Mouse (Mus musculus) heart, embryonic 15.5 days (tissue): ENCODE measurements around the gene Noa1. TPM values are rescaled to one million over a fixed set of nuclear protein-coding genes. Genes with fewer than 3 reads are reported as not detected.

Experiments used
- ATAC-seq: fragments of 200-750 bp; cut with Nextera tagmentation; replicated peaks from 2 replicates; pipeline ENCODE4 v1.8.0; 2017; ENCODE audit warnings: low read depth, moderate TSS enrichment; ENCODE audit not compliant: insufficient number of reproducible peaks, insufficient read depth, low FRiP score
- H3K27ac ChIP-seq: fragments of 300-500 bp; sonication (generic); 2 replicates; pipeline ENCODE4 v1.5.1; 2015; ENCODE audit warnings: mild to moderate bottlenecking, inconsistent platforms
- H3K27me3 ChIP-seq: fragments of 300-500 bp; sonication (generic); 2 replicates; pipeline ENCODE4 v1.6.1; 2015; ENCODE audit warnings: inconsistent platforms
- H3K36me3 ChIP-seq: fragments of 300-500 bp; sonication (generic); 2 replicates; pipeline ENCODE4 v1.6.1; 2015; ENCODE audit warnings: mild to moderate bottlenecking, inconsistent platforms
- H3K4me1 ChIP-seq: fragments of 300-500 bp; sonication (generic); replicated peaks from 2 replicates; pipeline ENCODE4 v1.6.1; 2015; ENCODE audit warnings: inconsistent platforms
- H3K4me2 ChIP-seq: fragments of 300-500 bp; sonication (generic); 2 replicates; pipeline ENCODE4 v1.6.1; 2015; ENCODE audit warnings: inconsistent platforms, mild to moderate bottlenecking, moderate library complexity
- H3K4me3 ChIP-seq: fragments of 300-500 bp; sonication (generic); 2 replicates; pipeline ENCODE4 v1.5.1; 2015; ENCODE audit warnings: mild to moderate bottlenecking, inconsistent platforms
- H3K9ac ChIP-seq: fragments of 300-500 bp; sonication (generic); 2 replicates; pipeline ENCODE4 v1.6.1; 2015; ENCODE audit warnings: mild to moderate bottlenecking, inconsistent platforms
- H3K9me3 ChIP-seq: fragments of 300-500 bp; sonication (generic); replicated peaks from 2 replicates; pipeline ENCODE4 v1.6.1; 2016; ENCODE audit warnings: inconsistent platforms
- WGBS: fragments of 180-500 bp; shearing (Covaris S2); methylation state at CpG from one replicate; pipeline ENCODE4 v1.1.7; 2015; ENCODE audit warnings: mixed read lengths; 5-methylcytosine and 5-hydroxymethylcytosine counted together
- polyA plus RNA-seq: library from polyadenylated mRNA; unstranded; fragments of >200 nt; fragmentation: Nextera tagmentation; extraction: Ambion mirVana; gene quantifications from 2 replicates; pipeline ENCODE4 v1.2.1, GENCODE M21; 2015

Noa1 gene
- 20.6 and 21.6 TPM in 2 replicates for polyA plus RNA-seq

DNA sequence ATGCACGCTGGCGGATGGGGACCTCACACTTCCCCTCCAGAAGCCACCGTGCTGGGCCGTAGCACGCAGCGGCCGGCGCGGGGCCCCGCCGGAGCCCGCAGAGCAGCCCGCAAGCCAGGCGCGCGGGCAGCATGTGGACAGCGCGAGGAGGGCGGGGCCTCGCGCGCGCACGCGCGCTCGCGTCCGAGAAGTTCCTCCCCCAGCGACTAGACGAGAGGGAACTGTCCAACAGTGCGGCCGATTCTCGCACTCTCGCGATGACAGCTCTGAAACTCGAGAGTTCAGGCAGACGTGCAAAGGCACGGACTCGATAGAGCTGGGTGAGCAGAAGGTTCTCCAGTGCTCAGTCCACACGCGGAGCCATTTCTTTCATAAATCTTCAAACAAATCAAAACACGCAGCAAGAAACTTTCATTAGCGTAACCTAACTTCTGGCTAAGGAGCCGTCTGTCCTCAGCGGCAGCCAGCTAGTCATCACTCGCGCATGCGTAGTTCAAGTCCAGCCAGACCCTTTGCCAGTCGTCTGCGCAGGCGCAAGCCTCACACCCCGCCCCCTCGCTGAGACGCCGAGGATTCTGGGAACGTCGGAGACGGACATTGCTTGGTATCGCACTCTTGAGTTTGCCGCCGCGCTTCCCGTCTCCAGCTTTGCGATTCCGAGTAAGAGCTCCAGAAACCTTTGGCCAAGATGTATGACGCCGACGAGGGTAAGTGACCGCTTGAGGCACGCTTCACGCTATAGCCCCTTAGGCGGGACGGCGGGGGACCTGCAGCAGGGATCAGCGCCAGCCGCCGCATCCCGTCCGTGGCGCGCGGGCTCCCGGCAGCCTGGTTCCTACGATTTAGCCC is at the start of gene Noa1, which contains the start of gene Polr2b:
Gene Noa1, minus strand, starts transcription at position 161 of the 849 bp plus-strand sequence.
Gene Polr2b, plus strand, starts transcription at position 224 of the 849 bp plus-strand sequence.
- H3K4me1 ChIP-seq = peaks cover 29% of the 10 kb centered on the region
- H3K4me2 ChIP-seq = peak within 1 kb of the TSS; percentile 97
- peak within 1 kb of the TSS; percentile 89 for H3K9ac ChIP-seq
- no peaks in the 10 kb centered on the region for H3K27me3 ChIP-seq
- peak; percentile 94 for ATAC-seq
- H3K27ac ChIP-seq = peak within 1 kb of the TSS; percentile 95
- H3K36me3 ChIP-seq = peaks cover 29% of the 10 kb centered on the region
- under 1% methylated on average over 85 of the region's 85 CpGs for WGBS
- H3K9me3 ChIP-seq = no peaks in the 10 kb centered on the region
- H3K4me3 ChIP-seq = peak within 1 kb of the TSS; percentile 89

DNA sequence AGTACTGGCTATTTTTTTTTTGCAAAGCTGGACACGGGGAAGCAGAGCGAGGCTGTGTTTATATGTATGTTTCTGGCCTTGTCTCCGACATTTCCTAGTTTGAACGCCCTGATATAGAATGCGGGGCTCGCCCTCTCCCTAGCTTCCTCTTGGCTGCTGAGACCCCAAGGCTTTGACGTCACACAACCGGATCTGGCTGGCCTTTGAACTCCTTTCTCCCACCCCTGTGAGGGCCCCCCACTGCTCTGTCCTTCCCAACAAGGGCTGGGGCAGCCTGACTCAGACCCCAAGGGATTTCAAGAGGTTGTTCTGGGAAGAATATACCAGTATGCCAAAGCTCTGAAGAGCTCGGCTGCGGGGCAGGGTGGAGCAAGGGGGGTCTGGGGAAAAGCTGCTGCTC is 48.5 kb upstream of the Noa1 start:
- Histone ChIP-seq H3K36me3 (no peaks in the 10 kb centered on the region), H3K4me3 (peak overlapping the region; percentile 56), H3K9ac (peak overlapping the region; percentile 50), H3K27me3 (no peaks in the 10 kb centered on the region), H3K27ac (peak overlapping the region; percentile 74), H3K9me3 (no peaks in the 10 kb centered on the region), H3K4me1 (peaks cover 25% of the 10 kb centered on the region), H3K4me2 (peak overlapping the region; percentile 62)
- 2% methylated on average over 10 of the region's 10 CpGs for WGBS
- peak; percentile 68 for ATAC-seq

DNA sequence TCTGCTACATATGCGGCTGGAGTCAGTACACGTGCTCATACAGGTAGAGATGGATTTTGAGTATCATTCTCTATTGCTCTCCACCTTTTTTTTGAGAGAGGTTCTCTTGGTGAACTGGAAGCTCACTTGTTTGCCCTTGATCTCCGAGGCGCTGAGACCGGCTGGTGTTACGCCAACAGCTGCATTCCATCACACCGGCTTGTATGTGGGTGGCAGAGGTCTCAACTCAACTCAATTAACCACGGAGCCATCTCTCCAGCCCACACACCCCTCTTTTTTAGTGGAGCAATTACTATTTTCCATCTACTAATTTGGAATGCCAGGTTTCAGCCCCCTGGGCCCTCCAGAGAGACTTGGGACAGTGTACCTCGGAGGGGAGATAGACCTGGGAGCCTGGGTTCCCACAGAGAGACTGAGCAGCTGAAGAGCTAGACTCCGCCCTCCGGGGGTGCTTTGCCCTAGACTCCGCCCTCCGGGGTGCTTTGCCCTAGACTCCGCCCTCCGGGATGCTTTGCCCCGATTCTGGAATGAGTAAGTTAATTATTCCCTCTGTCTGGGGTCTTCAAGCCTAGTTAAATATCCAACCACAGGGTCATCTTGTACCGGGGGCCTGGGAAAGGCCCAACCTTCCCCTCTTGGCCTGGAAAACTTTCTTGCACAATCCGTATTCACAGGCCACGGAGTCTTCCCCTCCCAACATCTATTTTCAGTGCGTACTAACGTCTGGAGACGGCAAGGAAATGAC is 47.7 kb upstream of the Noa1 start:
- 15% methylated on average over 22 of the region's 22 CpGs for WGBS
- peak overlapping the region; percentile 62 for H3K4me2 ChIP-seq
- peaks cover 25% of the 10 kb centered on the region for H3K4me1 ChIP-seq
- H3K9me3 ChIP-seq = no peaks in the 10 kb centered on the region
- ATAC-seq = peak; percentile 70
- no peaks in the 10 kb centered on the region for H3K27me3 ChIP-seq
- peak overlapping the region; percentile 56 for H3K4me3 ChIP-seq
- H3K36me3 ChIP-seq = no peaks in the 10 kb centered on the region
- H3K9ac ChIP-seq = peak overlapping the region; percentile 50
- peak overlapping the region; percentile 74 for H3K27ac ChIP-seq

DNA sequence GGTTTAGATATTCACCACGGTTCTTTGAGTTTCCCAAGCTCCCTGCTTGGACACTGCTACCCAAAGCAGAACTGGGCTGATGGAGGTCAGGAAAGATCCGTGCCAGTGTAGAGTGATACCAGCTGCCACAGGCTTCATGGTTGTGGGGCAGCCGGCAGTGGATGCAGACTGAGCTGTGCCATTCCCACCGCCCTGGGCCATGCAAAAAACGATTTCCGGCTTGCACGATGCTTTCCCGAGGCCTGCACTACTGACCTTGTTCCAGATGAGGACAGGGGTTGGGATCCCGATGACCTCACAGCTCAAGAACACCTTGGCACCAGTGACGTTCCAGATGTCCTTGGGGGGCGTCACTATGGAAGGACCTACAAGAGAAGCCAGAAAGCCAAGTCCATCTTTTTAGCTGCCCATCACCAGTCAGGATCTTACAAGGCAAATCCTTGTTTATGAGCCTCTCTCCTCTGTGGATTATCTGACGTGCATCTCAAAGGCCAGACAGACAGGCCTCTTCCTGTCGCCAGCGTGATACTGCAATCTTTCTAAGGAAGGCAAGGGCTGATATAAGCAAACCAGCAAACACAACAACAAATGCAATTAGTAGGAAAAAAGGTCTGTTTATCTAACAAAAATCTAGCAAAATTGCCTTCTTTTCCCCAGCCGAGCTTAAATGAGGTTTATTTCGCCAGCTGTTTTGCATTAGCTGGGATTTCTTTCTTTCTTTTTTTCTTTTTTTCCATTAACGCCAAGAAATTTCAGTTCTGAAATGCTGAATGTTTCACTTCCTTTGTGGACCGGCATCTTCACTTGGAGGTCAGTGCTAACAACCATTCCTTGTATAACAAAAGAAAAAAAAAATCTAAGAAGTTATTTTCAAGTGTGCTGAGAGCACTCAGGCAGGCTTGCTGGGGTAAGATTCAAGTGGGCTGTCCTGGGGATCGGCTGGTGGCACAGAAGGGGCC is 45.7 kb upstream of the Noa1 start:
- no peak overlapping the region for H3K4me3 ChIP-seq
- H3K4me2 ChIP-seq = no peak overlapping the region
- 66% methylated on average over 19 of the region's 19 CpGs for WGBS
- H3K9ac ChIP-seq = no peak overlapping the region
- no peak for ATAC-seq
- peak overlapping the region; percentile 31; the same call in 1 of the 2 replicates for H3K27ac ChIP-seq
- no peaks in the 10 kb centered on the region for H3K9me3 ChIP-seq
- H3K4me1 ChIP-seq = peaks cover 25% of the 10 kb centered on the region
- H3K27me3 ChIP-seq = no peaks in the 10 kb centered on the region
- 0 out of 2 replicates have a peak, but pooled peaks cover 4% of the 10 kb centered on the region for H3K36me3 ChIP-seq

DNA sequence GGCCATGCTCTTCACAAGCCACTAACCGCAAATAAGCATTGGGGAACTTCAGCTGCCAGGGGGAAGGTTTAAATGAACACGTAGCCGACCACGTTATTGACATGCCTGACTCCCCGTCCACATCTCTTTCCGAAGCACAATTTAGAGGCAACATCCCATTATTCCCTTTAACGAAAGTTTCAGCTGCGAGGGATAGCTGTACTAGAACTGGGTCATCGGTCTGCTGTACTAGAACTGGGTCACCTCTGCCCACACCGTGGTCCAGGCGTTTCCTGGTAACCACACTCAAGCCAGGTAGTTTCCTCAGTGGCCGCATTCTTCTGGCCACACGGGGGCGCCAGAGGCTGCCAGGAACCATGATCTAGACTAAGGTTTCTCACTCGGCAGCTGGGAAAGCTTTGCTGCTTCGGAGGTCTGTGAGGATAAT is 44.5 kb upstream of the Noa1 start:
- Histone ChIP-seq H3K9me3 (no peaks in the 10 kb centered on the region), H3K9ac (no peak overlapping the region), H3K4me1 (peaks cover 25% of the 10 kb centered on the region), H3K4me3 (peak overlapping the region; percentile 26; the same call in 1 of the 2 replicates), H3K27me3 (no peaks in the 10 kb centered on the region), H3K27ac (no peak overlapping the region), H3K36me3 (peaks cover 13% of the 10 kb centered on the region), H3K4me2 (peak overlapping the region; percentile 57)
- ATAC-seq = no peak; the same call in 1 of the 2 replicates
- 8% methylated on average over 16 of the region's 16 CpGs for WGBS

DNA sequence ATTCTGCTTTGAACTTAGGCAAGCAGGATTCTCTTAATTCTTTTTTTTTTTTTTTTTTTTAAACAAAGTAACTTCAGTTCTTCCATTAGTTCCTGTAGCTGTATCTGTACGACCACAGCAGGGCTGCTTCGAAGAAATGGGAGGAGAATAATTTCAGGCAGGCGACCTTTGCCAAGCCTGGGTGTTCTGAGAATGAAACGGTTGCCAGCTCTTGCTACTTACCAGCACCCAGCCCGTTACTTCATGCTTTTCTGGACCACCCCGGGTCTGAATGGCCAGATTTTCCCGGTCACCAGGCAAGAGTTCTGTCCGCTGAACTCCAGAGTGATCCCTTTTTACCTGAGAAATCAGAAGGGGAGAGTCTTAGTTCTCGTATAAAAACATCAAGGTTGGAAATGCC is 41.8 kb upstream of the Noa1 start:
- Histone ChIP-seq H3K9ac (no peak overlapping the region), H3K9me3 (no peaks in the 10 kb centered on the region), H3K27me3 (no peaks in the 10 kb centered on the region), H3K4me2 (no peak overlapping the region), H3K36me3 (peaks cover 38% of the 10 kb centered on the region), H3K4me3 (no peak overlapping the region), H3K27ac (no peak overlapping the region), H3K4me1 (peaks cover 11% of the 10 kb centered on the region)
- 78% methylated on average over 9 of the region's 9 CpGs for WGBS
- no peak for ATAC-seq

DNA sequence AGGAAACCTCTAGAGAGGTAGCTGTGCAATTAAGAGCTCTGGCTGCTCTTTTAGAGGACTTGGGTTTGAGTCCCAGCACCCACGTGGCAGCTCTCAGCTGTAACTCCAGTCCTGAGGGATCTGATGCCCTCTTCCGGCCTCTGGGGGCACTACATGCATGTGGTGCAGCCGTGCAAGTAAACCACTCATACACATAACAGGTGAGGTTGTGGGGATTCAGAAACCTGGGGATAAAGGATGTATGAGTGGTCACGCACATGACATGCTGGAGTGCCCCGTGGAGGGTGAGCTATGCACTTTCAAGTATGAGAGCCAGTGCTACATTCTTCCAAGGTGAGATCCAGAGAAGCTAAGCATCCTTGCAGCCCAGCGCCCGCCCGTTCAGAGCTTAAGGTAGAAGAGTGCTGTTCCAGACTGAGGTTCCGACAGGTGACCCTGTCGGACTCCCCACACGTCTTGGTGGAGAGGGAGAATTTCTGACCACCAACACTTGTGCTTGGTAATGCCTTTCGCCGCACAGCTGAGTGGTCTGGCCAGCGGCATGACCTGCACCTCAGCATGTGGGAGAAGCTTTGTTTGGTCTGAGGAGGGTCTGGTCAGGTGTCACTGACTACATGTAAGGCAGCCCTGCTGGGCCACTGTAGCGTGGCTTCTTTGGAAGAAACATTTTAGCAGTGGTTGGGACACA is 40.2 kb upstream of the Noa1 start:
- no peak overlapping the region for H3K4me3 ChIP-seq
- no peaks in the 10 kb centered on the region for H3K9me3 ChIP-seq
- H3K27me3 ChIP-seq = no peaks in the 10 kb centered on the region
- H3K27ac ChIP-seq = no peak overlapping the region
- WGBS = 93% methylated on average over 15 of the region's 15 CpGs
- no peak for ATAC-seq
- no peak overlapping the region for H3K4me2 ChIP-seq
- H3K9ac ChIP-seq = no peak overlapping the region
- peaks cover 52% of the 10 kb centered on the region for H3K36me3 ChIP-seq
- peaks cover 8% of the 10 kb centered on the region for H3K4me1 ChIP-seq

DNA sequence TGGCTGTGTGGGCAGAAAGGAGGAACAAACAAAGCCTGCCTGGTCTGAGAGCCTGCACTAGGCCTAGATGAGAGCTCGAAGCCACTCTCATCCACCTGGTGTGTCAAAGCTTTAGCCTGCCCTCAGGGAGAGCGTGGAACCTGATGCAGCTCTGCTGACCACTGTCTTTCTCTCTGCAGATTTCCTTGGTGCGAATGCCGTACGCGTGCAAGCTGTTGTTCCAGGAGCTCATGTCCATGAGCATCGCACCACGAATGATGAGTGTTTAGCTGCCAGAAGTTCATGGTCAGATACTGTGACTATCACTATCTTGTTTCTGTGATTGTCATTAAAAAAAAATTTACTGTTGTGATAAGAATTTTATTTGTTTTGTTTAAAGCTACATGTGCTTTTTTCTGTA is 39.0 kb upstream of the Noa1 start:
- no peaks in the 10 kb centered on the region for H3K9me3 ChIP-seq
- no peak overlapping the region for H3K27ac ChIP-seq
- no peaks in the 10 kb centered on the region for H3K27me3 ChIP-seq
- H3K36me3 ChIP-seq = peaks cover 63% of the 10 kb centered on the region
- H3K4me2 ChIP-seq = no peak overlapping the region
- no peak for ATAC-seq
- WGBS = 96% methylated on average over 8 of the region's 8 CpGs
- H3K9ac ChIP-seq = no peak overlapping the region
- H3K4me3 ChIP-seq = no peak overlapping the region
- H3K4me1 ChIP-seq = no peaks in the 10 kb centered on the region

DNA sequence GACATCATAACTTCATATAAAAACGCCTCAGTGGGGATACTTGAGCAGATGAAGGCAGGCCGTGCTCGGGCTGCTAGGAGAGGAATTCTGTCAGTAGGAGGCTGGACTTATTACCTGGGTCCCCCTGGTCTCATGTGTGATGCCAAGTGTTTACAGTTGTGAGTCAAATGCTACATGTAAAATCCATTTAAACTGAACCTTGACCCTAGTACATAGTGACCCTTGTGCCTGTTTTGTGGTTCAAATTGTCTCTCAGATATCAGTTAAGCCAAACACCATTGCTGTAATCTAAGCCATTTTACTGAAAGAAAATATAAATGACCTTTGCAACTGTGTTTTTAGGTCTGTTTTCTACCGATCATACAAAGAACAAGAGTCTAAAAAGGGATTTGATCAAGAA is 30.1 kb upstream of the Noa1 start:
- Histone ChIP-seq H3K36me3 (peaks cover 80% of the 10 kb centered on the region), H3K27me3 (no peaks in the 10 kb centered on the region), H3K4me2 (no peak overlapping the region), H3K9me3 (no peaks in the 10 kb centered on the region), H3K9ac (no peak overlapping the region), H3K4me3 (no peak overlapping the region), H3K27ac (no peak overlapping the region), H3K4me1 (no peaks in the 10 kb centered on the region)
- WGBS = 83% methylated on average over 4 of the region's 4 CpGs
- no peak for ATAC-seq

DNA sequence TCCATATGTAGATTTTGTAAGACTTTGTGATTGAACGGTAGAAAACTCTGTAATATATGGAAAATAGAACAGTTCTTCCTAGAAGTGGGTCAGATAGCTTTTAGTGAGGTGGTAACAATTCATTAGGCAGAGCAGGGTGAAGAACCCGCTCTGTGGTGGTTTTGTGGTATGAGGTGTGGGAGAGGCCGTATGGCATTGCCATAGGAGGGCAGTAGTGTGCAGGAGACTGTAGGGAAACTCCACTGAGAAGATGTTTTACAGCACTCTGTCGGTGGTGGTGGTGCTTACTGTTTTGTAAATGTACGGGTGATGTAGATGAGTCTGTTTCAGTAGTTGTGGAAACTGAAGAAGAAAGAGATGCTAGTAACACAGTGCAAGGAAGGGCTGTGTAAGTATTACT is 20.3 kb upstream of the Noa1 start:
- Histone ChIP-seq H3K27ac (no peak overlapping the region), H3K27me3 (no peaks in the 10 kb centered on the region), H3K4me3 (no peak overlapping the region), H3K4me1 (no peaks in the 10 kb centered on the region), H3K36me3 (peaks cover 72% of the 10 kb centered on the region), H3K9ac (no peak overlapping the region), H3K4me2 (no peak overlapping the region), H3K9me3 (no peaks in the 10 kb centered on the region)
- ATAC-seq = no peak
- WGBS = 78% methylated on average over 5 of the region's 5 CpGs
